ENCODE assay signal across 9 mouse cellular contexts in the genomic region with DNA sequence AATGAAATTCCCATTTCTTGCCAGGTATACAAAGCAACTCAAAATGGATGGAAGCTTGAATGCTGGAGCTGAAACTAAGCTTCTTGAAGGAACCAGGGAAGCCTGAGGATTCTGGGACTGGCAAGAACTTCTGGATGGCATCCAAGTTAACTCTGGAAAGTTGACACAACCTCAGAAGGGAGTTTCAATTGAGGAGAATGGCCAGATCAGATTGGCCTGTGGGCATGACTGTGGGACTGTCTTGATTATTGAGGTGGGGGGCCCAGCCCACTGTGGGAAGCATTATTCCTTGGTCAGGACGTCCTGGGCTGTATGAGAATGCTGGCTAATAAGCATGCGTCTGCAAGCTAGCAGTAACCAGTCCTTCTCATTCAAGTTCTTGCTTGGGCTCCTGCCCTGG.
"Had no signal": no experiment of that assay in that cellular context is flagged by ENCODE, and none has a peak within 500 bp of the region (broad histone marks: within the 10 kb centered on the region; RNA-seq: fewer than 3 reads in every experiment).

No protein-coding gene starts in this region.

- H3K9ac ChIP-seq: liver, embryonic 15.5 days; midbrain, embryonic 15.5 days had no signal

- H3K4me2 ChIP-seq: liver, embryonic 11.5 days; liver, embryonic 15.5 days; midbrain, embryonic 15.5 days had no signal

- H3K27ac ChIP-seq: left cerebral cortex, adult 2 months; limb, embryonic 10.5 days; liver, embryonic 15.5 days; midbrain, embryonic 15.5 days had no signal

- H3K9me3 ChIP-seq: limb, embryonic 10.5 days; liver, embryonic 15.5 days; midbrain, embryonic 15.5 days had no signal

- H3K4me1 ChIP-seq: limb, embryonic 10.5 days had no signal

- H3K36me3 ChIP-seq: limb, embryonic 10.5 days; liver, embryonic 15.5 days had no signal

- ATAC-seq: midbrain, embryonic 15.5 days had no signal

- H3K4me3 ChIP-seq: left cerebral cortex, adult 2 months; limb, embryonic 10.5 days; liver, embryonic 15.5 days; midbrain, embryonic 15.5 days had no signal

- DNase-seq: kidney, adult 8-10 months; kidney, postnatal 25 days; lung, adult 2 months; right cerebral cortex, postnatal 14 days had no signal

- H3K27me3 ChIP-seq: liver, embryonic 15.5 days; midbrain, embryonic 15.5 days had no signal
